Mouse (Mus musculus): ENCODE measurements at regions not wholly inside any gene's neighbourhood (a gene's known extent, or its start where the extent isn't known, plus 50 kb on each side); places are given as distances from the start of the nearest gene placed in this dataset.

GRCm38 (mm10) chr3:15200309-15200708 lies 131.8 kb downstream of the Gm9733 start:
- DNase-seq (ENCODE audit: low spot score in 2 of 2): no peak

GRCm38 (mm10) chr3:15200990-15201389 lies 131.1 kb downstream of the Gm9733 start:
- no peak for DNase-seq (ENCODE audit: low spot score in 2 of 2)

DNA sequence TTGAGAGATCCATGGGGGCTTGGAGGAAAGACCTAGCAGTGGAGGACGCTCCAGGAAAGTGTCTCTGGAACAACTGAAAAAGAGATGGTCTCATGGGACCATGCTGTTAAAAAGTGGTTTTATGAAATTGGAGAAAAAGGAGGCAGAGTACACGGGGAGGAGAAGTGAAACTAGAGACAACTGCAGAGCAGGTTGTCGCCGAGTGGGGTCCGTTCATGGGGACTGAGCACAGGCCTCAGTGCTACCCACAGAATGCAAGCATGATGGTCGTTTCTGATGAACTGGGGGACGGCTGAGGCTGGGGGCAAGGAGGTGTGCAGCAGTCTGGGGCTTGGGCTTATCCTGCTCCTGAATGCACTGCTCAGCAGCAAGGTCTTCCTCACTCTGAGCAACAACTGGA lies 129.3 kb downstream of the Gm9733 start:
- DNase-seq (ENCODE audit: low spot score in 2 of 2): no peak

DNA sequence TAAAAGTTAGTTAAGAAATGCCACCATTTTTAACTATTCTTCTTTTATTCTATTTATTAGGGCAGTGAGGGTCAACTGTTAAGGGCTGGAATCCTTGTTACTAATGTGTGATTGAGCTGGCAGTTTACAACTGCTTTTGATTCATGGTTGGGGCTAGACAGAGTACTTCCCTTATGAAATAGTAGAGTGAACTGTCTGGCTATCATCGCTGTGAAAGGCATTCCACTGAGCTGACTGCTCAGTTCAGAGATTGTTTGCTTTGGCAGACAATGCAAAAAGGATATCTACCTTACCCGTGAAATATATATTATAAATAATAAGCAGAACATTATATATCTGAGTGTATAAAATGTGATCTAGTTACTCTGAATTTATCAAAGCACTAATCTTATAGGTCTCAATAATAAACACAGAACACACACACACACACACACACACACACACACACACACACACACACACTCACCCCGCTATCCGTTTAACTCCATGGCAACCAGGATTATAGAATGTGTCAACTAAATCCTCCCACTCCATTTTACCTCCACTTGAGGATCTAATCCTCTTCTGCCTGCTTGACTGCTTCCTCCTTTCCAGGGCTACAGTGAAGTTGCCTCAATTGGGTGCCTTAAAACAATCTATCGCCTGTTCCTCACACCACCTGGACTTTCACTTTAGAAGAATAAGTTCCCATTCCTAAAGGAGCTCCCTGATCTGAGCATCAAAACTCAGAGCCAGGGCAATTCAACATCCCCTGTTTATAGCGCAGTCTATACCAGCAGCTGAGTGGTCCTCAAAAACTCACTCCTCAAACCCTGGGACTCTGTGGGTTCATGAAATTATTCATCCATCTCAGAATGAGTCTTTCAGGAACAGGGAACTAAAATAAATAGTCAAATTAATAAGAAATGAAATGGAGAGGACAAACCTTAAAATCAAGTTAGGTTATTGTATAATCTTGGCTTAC lies 126.6 kb downstream of the Gm9733 start:
- no peak for DNase-seq (ENCODE audit: low spot score in 2 of 2)

GRCm38 (mm10) chr3:15212357-15212756 lies 119.7 kb downstream of the Gm9733 start:
- DNase-seq (ENCODE audit: low spot score in 2 of 2): no peak

DNA sequence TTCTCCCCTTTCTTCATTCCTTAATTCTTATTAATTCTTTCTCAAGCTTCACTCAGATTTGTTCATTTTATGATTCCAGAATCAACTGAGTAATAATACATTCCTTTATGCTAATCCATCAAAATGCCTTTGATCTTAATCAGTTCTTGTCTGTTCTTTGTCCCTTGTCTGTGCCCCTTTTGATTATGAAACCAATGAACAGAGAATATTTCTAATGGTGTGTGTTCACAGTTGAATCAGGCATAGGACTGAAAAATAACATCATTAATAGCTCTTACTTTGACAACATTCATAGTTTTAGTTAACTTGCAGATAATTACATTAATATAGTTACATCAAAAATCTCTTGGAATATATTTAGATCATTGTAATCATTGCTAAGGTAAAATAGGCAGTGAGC lies 114.5 kb downstream of the Gm9733 start:
- no peak for DNase-seq (ENCODE audit: low spot score in 2 of 2)

DNA sequence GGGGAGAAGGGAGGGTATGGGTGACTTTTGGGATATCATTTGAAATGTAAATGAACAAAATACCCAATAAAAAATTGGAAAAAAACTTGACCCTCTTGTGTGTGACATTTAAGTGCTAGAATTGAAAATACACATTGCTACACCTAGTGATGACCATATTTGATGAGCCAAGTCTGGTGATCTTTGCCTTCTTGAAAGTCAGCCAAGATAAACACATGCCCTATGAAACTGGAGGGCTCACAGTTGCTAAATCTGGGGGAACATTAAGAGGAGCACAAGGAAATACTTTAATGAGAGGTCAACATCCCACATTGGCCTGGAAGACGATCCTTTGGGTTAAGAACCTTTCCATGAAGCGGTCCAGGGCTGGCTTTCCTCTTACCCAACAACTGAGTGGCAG lies 112.8 kb downstream of the Gm9733 start:
- no peak for DNase-seq (ENCODE audit: low spot score in 2 of 2)

DNA sequence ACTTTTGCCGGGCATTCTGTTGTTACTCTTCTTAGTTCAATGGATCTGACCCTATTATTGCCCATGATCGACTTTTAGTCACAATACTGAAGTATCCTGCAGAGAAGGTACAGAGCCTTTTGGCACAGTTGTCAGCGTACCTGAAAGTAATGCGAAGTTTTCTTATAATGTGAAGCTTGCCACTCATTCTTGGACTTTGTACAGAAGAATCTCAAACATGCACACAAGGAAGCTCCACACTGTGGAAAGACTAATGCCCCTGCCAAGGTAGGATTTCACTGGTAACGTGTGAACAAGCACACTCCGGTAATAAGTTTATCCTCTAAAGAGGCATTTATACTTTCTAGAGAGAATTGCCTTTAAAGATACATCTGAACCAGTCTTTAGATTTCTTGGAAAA lies 108.8 kb downstream of the Gm9733 start:
- DNase-seq (ENCODE audit: low spot score in 2 of 2): no peak

GRCm38 (mm10) chr3:15224452-15224851 lies 107.7 kb downstream of the Gm9733 start:
- no peak for DNase-seq (ENCODE audit: low spot score in 2 of 2)

DNA sequence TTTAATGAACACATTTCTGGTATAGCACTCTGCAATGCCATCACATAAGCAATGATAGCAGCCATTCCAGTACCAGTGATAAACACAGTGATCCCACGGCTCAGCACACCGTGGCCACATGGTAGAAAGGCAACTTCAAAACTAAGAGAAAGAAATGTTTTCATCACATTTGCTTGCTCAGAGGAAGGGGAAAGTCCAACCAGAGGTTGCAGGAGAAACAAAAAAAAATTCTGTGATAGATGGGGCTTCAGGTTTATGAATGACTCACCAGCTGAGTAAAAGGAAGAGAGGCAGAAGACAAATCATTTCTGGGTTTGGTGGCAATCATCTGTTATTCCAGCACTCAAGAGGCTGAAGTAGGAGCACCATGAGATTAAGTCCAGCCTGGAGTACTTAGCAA lies 103.5 kb downstream of the Gm9733 start:
- DNase-seq (ENCODE audit: low spot score in 2 of 2): no peak

GRCm38 (mm10) chr3:15230204-15230603 lies 101.9 kb downstream of the Gm9733 start:
- no peak for DNase-seq (ENCODE audit: low spot score in 2 of 2)

- no peak for DNase-seq (ENCODE audit: low spot score in 2 of 2)
These were observed 100.7 kb downstream of the Gm9733 start for GRCm38 (mm10) chr3:15231433-15231832.

DNA sequence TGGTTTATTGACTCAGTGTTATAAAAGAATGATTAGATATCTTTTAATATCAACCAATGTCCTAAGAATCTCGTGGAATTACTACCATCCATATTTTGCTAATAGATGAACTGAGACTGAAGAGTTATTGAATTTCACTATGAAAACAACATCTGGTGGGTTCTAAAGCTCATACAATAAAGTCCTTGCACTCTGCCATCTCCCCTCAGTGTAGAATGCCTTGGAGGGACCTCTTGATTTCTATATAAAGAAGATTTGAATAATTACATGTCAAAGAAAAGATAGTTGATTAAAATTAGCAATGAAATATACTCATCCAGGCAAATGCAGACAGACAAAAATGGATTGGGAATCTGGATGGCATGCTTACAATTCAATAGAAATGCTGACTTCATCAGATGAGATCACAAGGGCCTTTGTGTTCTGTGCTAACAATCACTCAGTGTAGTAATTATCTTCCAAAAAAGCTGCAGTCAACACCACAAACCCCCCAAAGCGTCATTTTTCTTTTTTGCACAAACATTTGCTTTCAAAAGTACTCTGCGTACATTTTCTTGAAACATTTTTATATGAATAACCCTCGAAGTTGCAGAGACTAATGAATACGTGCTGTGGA lies 94.2 kb downstream of the Gm9733 start:
- DNase-seq (ENCODE audit: low spot score in 2 of 2): no peak

DNA sequence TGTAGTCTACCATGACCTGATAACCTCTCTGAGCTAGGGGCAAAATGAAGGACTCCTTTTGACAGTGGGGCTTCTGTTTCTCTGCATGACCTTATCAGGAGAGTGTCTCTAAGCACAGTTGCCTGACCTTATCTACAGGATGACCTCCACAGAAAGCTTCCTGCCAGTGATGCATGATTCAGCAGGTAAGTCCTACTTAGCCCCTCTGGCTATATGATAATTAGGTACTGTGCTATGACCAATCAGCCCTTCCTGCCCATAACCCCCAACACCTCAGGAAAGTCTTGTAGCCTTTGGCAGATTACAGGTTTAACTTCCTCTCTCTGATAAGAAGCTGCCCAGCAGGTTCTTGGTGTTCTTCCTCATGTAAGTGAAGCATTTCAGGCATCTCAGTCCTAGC lies 89.7 kb downstream of the Gm9733 start:
- no peak for DNase-seq (ENCODE audit: low spot score in 2 of 2)

GRCm38 (mm10) chr3:15243584-15243983 lies 88.5 kb downstream of the Gm9733 start:
- no peak for DNase-seq (ENCODE audit: low spot score in 2 of 2)

- DNase-seq (ENCODE audit: low spot score in 2 of 2): no peak
These were observed 87.1 kb downstream of the Gm9733 start for GRCm38 (mm10) chr3:15244999-15245398.
